Mouse (Mus musculus) spleen, embryonic (tissue): Measurements from ENCODE around the gene Hoxc10.

Experiments used
- CTCF ChIA-PET: fragments of 350-600 bp; sonication (Branson Sonifier 250); formaldehyde crosslinking; loops from one replicate; lab custom pipeline; 2022; lab: Charles Lee

Gene Hoxc10

DNA sequence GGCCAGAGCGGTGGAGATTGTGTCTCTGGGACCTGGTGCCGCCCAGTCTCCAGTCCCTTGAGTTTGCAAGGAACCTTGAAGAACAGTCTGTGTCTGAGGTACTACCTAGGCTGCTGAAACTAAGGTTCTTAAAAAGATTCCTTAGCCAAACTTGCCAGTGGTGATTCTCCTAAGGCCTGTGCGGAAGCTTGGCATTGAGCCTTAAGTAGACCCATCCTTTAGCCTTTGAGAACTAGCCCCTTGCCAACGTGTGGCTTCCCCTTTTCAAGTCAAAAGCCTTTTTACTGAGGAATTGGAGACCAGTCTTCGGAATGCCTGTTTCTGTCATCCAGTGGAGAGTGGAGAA, 23.2 kb upstream of the Hoxc10 start:
- CTCF ChIA-PET = no interaction called here

DNA sequence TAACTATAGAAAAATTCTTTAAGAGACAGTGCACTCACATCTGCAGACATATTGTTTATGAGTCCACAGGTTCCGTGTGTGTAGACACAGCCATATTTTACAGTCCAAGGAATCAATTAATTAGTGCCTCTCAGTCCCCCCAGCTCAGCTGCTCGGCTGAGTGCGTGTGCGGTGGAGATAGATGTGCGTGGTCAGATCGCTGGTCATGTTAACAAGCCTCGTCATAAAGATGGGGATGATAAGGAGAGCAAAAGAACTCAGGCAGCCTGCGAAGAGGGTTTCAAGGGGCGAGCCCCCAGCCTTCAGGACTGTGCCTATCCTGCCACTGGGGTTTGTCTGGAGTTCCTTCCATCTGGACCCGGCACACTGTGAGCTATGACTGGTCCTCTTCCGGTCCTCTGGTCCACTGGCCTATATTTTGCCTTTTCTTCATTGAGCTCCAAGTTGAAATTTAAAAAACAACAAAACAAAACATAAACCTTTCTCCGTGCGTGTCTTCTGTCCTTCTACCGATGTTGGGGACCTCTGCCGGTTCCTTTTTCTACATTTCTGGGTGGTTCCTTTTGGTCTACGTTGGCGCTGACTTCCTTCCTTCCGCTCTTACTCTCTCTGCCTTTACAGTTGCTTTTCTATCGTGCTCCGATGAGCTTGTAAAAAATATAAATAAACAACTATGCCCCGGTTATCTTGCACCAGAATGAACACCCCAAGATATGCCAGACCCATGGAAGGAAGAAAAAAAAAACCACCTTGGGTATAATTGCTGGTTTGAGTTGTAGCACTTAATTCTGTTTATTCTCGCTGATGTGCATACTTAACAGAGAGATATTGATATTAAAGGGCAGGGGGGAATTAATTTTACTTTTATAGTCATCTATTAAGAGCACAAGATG, 21.2 kb upstream of the Hoxc10 start:
- CTCF ChIA-PET = interaction anchor here (0.6 kb wide), 2 partner anchors 77 to 293 kb away, joined by 8 to 10 read pairs; no protein-coding TSS in a partner anchor

DNA sequence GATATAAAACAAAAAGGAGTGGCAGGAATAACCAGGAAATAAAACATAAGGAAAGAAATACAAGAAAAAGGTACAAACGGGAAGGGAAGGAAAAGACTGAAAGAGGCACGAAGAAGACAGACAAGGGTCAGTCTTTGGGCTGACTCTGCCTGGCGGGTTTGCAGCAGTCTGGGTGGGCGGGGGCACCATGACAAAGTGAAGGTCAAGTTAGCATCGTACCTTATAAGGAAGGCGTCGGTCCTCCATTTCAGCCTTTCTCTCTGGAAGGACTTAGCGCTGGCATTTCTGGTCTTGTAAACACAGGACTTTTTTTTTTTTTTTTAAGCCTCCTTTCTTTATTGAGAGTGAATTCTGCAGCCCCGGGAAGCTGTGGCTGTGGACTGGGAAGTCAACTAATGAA, 19.3 kb upstream of the Hoxc10 start:
- CTCF ChIA-PET = no interaction called here

DNA sequence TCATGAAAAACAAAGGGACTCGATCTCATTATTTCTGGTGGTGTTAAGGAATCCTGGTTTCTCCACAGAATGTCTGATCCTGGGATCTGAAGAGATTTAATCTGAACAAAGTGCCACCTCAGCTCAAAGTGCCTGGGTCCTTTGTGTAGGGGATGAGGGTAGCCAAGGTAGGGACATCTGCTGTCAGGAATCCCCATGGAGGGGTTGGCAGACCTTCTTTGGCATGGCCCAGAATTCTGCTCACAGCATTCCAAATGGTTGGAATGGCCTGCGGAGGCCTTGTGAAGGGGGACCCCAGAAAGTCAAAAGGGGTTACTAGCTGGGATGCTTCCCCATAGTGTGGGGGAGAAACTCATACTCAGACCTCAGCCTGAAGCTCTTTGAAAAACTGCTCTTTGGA, 17.8 kb upstream of the Hoxc10 start:
- CTCF ChIA-PET = interaction anchor here (0.5 kb wide), 1 partner anchor 287 kb away, joined by 4 read pairs; no protein-coding TSS in a partner anchor

DNA sequence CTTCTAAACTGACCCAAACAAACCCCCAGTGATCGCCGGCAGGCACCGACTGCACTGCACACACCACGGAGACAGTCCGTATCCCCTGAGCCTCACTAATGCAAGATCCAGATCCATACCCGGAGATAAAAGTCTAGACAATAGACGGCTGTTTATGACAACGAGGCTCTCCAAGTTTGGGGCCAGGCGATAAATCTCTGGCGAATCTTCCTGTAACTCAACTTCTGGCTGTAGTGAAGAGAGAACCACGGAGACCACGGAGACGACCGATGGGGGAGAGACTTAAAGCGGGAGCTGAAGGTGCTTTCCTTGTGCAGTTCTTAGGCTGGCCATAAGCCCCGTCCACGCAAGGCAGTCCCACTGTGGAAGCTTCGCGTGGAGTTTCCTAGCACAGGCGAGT, 16.9 kb upstream of the Hoxc10 start:
- CTCF ChIA-PET = interaction anchor here (0.5 kb wide), 1 partner anchor 287 kb away, joined by 4 read pairs; no protein-coding TSS in a partner anchor

DNA sequence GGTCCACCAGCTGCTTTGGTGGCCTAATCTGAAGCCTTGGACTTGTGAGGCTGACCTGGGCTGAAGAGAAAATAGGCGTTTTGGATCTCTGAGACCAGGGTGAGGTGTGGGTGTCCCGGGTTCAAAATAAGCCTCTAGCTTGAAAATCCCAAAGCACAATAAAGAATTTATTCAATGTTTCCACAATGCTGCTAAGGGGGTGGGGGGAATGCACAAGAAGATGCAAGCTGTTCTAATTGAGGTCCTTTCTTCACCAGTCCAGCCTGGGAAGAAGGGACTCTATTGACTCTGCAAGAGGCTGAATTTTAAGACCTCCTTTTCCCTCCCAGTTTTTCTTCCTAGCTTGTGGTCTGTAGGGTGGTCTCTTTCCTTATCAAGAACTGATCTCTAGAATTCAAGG, 15.7 kb upstream of the Hoxc10 start:
- CTCF ChIA-PET = interaction anchor here (0.5 to 1.0 kb wide), 4 partner anchors 15 to 60 kb away, joined by 3 to 7 read pairs (median 4); no protein-coding TSS in a partner anchor

DNA sequence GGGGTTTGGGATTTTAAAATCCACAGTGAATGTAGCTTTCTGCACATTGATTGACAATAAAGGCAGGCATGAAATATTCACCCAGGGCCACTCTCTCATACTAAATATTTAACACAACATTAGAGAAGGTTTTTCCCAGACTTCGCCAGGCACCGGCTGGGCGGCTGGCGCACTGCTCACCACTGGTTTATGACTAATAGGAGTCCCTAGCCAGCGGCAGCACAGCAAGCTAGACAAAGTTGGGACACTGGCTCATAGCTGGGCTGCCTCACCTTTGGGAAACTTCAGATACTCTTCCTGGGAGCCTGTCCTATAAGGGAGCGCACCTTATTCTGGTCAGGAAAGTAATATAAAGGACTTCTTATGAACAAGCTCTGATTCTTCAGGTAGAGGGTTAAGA, 13.0 kb upstream of the Hoxc10 start:
- CTCF ChIA-PET = interaction anchor here (0.6 kb wide), 1 partner anchor 29 kb away, joined by 3 read pairs; no protein-coding TSS in a partner anchor

DNA sequence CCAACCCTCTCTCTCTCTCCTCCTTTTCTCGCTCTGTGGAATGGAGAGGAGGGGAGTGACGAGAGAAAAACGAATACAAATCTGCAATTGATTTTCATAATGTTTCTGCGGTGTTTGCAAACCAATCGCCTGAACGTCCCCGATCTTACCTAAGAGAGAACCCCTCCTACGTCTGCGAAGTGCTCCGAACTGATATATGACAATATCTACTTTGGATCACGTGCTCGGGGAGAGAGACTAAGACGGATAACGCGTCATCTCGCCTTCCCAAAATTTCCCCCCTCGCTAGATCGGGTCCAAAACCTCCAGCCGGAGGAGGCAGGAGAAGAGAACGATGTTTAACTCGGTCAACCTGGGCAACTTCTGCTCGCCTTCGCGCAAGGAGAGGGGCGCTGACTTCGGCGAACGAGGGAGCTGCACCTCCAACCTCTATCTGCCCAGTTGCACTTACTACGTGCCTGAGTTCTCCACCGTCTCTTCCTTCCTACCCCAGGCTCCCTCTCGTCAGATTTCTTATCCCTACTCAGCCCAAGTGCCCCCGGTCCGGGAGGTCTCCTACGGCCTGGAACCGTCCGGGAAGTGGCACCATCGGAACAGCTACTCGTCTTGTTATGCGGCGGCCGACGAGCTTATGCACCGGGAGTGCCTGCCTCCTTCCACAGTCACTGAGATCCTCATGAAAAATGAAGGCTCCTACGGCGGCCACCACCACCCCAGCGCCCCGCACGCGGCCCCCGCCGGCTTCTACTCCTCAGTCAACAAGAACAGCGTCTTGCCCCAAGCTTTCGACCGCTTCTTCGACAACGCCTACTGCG, 12.2 kb upstream of the Hoxc10 start, which contains the start of gene Hoxc11:
Hoxc11 (plus strand) TSS at position 236 of the 815 bp plus-strand sequence.
- CTCF ChIA-PET = no interaction called here

DNA sequence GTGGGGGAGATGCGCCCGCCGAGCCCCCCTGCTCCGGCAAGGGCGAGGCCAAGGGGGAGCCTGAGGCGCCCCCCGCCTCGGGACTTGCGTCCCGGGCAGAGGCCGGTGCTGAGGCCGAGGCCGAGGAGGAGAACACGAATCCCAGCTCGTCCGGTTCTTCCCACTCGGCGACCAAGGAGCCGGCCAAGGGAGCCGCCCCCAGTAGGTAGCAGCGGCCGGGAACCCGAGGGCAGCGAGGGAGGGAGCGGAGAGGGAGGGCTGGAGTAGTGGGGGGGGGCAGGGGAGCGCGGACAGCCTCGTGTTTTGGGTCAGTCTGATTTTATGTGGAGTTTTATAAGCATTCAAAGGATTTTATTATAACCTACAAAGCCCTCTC, 11.6 kb upstream of the Hoxc10 start:
- CTCF ChIA-PET = no interaction called here

DNA sequence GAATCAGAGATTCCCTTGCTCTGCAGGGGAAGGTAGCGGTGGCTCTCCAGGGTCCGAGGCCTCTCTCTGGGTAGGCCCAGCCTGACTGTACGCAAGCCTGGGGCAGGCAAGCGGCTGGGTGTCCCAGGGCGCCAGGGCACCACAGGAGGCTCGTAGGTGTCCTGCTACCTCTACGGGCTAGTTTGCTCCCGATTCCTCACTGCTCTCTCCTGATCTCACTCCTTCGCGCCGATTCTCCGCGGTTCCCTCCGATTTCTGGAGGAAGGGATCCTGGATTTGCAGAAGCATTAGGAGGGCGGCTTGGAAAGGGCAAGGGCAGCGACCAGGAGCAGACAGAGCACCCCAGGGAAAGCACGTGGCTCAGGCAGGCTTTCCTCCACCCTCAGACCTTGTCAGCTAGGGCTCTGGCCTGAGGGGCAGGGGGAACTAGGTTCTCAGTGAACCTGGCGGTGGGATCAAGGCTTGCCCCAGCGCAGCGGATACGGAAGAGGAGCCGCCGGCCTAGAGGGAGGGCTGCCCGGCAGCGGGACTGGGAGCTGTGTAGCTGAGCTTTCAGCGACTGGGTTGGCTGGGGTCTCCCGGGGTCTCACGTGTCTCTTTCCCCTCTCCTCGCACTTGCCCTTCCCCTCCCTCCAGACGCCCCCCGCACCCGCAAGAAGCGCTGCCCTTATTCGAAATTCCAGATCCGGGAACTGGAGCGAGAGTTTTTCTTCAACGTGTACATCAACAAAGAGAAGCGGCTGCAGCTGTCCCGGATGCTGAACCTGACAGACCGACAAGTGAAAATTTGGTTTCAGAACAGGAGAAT, 10.6 kb upstream of the Hoxc10 start:
- CTCF ChIA-PET = no interaction called here

DNA sequence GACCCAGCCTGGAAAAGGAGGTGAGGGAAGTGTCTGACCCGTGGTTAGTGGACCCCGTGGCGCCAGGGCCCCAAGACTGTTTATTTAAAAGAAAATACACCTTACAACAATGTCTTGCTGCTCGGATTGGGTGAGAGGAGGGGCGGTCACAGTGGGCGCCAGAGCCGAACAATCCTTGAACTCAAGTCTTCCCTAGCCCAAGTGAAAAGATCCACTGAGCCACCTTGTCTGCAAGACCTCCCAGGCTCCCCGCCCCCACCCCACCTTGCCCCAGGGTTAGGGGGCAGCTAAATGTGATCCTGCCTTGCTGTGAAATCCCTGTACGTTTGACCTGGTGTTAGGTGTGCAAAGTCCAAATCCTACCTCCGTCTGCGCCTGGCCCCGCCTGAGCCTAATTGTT, 9.7 kb upstream of the Hoxc10 start:
- CTCF ChIA-PET = no interaction called here

DNA sequence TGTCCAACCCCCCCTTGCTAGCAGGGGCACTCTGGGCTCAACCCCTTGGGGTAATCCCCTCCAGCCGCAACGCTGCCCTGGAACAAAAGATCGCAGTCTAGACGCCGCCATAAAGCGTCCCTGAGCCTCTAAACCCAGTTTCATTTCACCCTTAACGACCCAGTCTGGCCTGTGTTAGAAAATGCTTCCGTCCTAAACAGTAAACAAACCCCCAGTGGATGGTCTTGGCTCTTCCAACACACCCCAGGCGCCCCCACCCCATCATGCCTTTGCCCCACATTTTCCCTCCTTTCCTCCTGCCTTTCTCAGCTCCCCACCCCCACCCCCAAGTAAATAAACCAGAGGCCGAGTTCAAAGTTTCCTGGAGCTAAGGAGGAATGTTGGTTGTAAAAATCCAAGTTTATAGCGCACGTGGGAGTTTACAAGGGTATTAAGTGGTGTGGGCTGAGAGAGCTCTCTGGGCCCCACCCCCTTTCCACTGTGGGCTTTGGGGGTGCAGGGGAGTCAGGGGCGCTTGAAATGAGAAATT, 6.9 kb upstream of the Hoxc10 start:
- CTCF ChIA-PET = interaction anchor here (0.6 kb wide), 1 partner anchor 12 kb away, joined by 3 read pairs; no protein-coding TSS in a partner anchor

DNA sequence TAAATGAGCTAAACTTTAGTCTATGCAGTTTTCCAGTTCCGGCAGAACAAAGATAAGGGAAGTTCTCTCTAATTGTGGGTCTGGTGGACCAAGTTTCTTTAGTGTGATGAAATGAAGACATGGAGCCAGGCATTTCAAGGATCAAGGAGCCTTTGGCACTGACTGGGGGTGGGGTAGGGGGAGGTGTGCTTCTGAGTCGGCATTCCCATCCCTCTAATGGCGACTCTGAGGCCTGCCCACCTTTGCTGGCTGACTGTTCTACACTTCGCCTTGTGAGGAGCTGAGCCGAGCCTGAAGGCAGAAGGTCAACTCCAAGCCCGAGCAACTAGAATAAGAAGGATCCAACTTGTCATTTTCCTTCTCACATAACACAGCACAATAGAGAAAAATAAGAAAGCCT, 4.9 kb upstream of the Hoxc10 start:
- CTCF ChIA-PET = interaction anchor here (0.6 kb wide), 1 partner anchor 26 kb away, joined by 4 read pairs; no protein-coding TSS in a partner anchor

DNA sequence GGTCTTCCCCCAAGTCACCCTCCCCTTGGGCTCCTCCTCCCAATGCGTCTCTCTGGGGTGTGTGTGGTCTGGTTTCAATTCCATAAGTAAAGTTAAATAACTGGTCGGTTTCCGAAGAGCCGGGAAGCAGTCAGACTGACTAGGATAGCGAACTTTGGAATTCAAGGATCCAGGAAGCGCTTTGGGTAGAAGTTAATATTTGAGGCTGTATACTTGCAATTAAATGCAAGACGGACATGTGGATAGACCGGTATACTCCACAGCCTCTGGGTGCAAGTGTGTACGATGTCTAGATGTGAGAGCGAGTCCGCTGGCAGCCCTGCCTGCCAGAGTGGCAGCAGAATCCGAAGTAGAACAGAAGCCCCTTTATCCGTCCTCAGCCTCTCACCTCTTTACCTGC, 4.1 kb upstream of the Hoxc10 start:
- CTCF ChIA-PET = no interaction called here

DNA sequence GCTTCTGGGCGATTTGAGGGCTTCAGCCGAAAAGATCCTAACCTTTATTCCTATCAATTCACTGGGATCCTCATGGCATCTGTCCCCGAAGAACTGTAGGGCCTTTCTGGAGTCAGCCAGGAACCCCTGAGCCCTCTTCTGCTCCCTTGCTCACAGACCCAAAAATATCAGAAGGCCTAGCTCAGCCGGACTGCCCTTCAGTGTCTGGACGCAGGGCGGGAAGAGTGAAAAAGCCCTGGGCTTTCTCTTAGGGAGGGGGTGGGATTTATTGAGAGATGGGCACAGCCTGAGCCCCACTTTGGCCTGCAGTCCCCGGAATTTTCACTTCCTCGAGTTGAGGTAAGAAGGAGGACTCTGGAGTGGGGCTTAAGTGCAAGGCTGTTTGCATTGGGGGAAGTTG, 3.3 kb upstream of the Hoxc10 start:
- CTCF ChIA-PET = no interaction called here

DNA sequence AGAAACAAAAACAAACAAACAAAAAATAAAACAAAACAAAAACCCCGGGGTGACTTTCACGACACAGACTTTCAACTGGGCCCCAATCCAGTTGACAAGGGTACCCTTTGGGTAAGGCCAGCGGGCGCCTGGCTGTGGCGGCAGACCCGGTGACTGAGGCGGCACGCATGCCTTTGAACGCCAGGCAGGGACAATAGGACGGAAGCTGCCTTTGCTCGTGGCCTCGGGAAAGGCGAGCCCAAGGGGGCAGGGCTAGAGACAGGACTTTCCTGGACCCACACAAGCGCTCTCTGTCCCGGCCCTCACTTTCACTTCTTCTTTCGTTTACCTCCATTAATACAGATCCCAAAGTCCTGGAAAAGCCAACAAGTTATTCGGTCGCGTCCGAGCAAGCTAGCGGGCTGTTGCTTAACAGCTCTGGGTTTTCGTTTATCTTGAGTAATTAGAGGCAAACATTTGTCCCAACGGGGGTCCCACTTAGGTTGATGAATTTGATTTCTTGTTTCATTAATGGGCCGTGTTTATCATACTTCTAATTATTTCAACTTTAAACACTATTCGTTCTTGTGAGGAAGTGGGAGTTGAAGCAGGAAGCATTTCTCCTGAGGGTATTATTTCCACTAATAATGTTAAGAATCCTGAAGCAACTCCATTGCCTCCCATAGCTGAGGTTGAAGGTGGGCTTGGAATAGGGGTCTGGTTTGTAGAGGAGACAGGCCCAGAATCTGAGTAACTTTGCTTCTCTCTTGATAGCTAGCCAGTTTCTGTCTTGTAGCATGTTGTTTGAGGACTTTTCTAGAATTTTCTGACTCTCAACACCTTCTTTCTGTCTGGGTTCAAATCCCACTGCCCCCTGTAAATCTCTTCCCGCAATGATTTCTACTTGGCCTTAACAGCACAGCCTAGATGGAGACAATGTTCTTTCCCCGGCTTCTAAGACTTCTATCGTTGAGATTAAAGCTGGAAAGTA, 2.6 kb upstream of the Hoxc10 start:
- CTCF ChIA-PET = interaction anchor here (1.4 kb wide), 1 partner anchor 16 kb away, joined by 3 read pairs; no protein-coding TSS in a partner anchor

DNA sequence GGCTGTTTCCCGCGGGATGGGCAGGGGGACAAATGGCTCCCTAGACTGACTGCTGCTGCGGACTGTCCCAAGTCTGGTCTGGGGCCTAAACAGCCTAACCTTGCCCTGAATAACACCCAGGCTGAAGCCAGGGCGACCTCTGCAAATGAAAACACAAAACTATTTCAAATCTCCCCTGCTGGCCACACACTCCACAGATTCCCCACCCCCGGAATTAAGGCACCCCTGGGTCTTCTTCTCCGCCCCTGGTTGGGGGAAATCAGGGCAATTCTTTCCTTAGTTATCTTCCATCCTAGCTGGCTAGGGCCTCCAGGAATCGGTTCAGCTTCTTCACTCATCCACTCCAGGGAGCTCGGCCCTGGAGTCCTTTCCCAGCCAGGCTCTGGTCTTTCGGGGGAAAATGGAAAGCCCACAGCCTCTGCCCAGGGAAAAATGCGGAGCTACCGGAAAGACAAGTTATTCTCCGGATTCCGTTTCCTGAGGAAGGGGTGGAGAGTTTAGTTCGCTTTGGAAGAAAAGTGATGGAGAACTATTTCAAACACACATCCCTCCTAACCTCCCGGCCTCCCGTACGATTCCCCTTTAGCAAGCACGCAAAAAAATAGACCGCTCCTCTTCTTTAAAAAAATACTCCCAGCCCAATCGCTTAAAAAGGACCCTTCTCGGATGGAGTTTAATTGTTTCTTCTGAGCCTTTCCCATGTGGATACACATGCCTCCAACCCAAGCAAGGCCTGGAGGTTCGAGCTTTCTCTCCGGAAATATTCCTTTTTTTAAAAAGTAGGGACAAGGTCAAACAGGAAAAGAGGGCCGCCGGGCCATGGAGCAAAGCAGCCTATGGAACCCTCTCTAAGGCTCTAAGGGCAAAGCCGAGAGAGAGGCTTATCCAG, 1.3 kb upstream of the Hoxc10 start:
- CTCF ChIA-PET = interaction anchor here (1.1 to 1.4 kb wide), 3 partner anchors 15 to 369 kb away, joined by 3 to 7 read pairs (median 4); no protein-coding TSS in a partner anchor
